Mouse (Mus musculus): ENCODE results near the gene Dhx30. TPM values are rescaled to one million over a fixed set of nuclear protein-coding genes. Genes with fewer than 3 reads are reported as not detected.

The Dhx30 gene
- polyA plus RNA-seq, 1 experiment from 2014 or later = 43.5 TPM

GRCm38 (mm10) chr9:110060761-110061160, 56.9 kb downstream of the Dhx30 start:
- TF ChIP-seq CTCF (IDR thresholded peaks at IDR 0.05; ENCODE audit: low read depth) (no peak), EP300 (optimal IDR thresholded peaks at IDR 0.05) (no peak)
- Histone ChIP-seq H3K27me3 (ENCODE audit: control insufficient read depth, insufficient read depth, low read length) (no peaks in the 10 kb centered on the region), H3K36me3 (ENCODE audit: control insufficient read depth, insufficient read depth, low read length) (peaks cover 2% of the 10 kb centered on the region; the same call in 1 of the 2 replicates), H3K9ac (ENCODE audit: low read length) (no peak overlapping the region), H3K4me3 (ENCODE audit: low read depth, low read length) (no peak overlapping the region), H3K4me2 (replicated peaks; ENCODE audit: low read depth) (no peak overlapping the region), H3K9me3 (ENCODE audit: control insufficient read depth, low read length) (no peaks in the 10 kb centered on the region), H3K4me1 (replicated peaks; ENCODE audit: control insufficient read depth, insufficient read depth) (no peaks in the 10 kb centered on the region), H3K27ac (replicated peaks) (no peak overlapping the region)
- no peak for DNase-seq (ENCODE audit: low spot score)
- 82% methylated on average over 2 of the region's 2 CpGs for WGBS
- ATAC-seq (ENCODE audit: low FRiP score, low TSS enrichment) = no peak

GRCm38 (mm10) chr9:110057200-110057599, 60.4 kb downstream of the Dhx30 start:
- H3K36me3 ChIP-seq (ENCODE audit: control insufficient read depth, insufficient read depth, low read length) = no peaks in the 10 kb centered on the region
- H3K9me3 ChIP-seq (ENCODE audit: control insufficient read depth, low read length) = no peaks in the 10 kb centered on the region
- no peak overlapping the region for H3K9ac ChIP-seq (ENCODE audit: low read length)
- no peak overlapping the region for H3K4me3 ChIP-seq (ENCODE audit: low read depth, low read length)
- TF ChIP-seq EP300 (optimal IDR thresholded peaks at IDR 0.05) (no peak), CTCF (IDR thresholded peaks at IDR 0.05; ENCODE audit: low read depth) (no peak)
- no peak for ATAC-seq (ENCODE audit: low FRiP score, low TSS enrichment)
- H3K27ac ChIP-seq (replicated peaks) = no peak overlapping the region
- WGBS = 89% methylated on average over 1 of the region's 1 CpGs
- no peaks in the 10 kb centered on the region for H3K4me1 ChIP-seq (replicated peaks; ENCODE audit: control insufficient read depth, insufficient read depth)
- no peaks in the 10 kb centered on the region for H3K27me3 ChIP-seq (ENCODE audit: control insufficient read depth, insufficient read depth, low read length)
- no peak overlapping the region for H3K4me2 ChIP-seq (replicated peaks; ENCODE audit: low read depth)
- no peak for DNase-seq (ENCODE audit: low spot score)

DNA sequence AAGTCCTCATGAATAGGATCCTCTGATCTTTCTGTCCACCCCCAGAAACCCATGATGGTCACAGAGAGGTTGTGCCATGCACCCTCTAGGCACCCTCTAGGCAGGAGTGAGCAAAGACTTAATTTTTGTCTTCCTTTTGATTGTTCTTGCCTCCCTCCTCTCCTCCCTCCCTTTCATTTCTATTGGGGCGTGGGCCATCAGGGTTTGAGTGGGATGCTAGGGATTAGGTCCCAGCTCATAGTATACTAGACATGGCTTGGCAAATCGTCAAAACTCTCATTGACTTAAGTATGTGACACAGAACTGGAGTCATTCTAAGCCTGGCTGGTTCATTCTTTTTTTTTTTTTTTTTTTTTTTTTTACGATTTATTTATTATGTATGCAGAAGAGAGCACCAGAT, 62.8 kb downstream of the Dhx30 start:
- Histone ChIP-seq H3K36me3 (ENCODE audit: control insufficient read depth, insufficient read depth, low read length) (no peaks in the 10 kb centered on the region), H3K27ac (replicated peaks) (no peak overlapping the region), H3K4me2 (replicated peaks; ENCODE audit: low read depth) (no peak overlapping the region), H3K4me1 (replicated peaks; ENCODE audit: control insufficient read depth, insufficient read depth) (no peaks in the 10 kb centered on the region), H3K9me3 (ENCODE audit: control insufficient read depth, low read length) (no peaks in the 10 kb centered on the region), H3K27me3 (ENCODE audit: control insufficient read depth, insufficient read depth, low read length) (no peaks in the 10 kb centered on the region), H3K9ac (ENCODE audit: low read length) (no peak overlapping the region), H3K4me3 (ENCODE audit: low read depth, low read length) (no peak overlapping the region)
- 59% methylated on average over 3 of the region's 3 CpGs for WGBS
- TF ChIP-seq EP300 (optimal IDR thresholded peaks at IDR 0.05) (no peak), CTCF (IDR thresholded peaks at IDR 0.05; ENCODE audit: low read depth) (no peak)
- no peak for ATAC-seq (ENCODE audit: low FRiP score, low TSS enrichment)
- DNase-seq (ENCODE audit: low spot score) = no peak

DNA sequence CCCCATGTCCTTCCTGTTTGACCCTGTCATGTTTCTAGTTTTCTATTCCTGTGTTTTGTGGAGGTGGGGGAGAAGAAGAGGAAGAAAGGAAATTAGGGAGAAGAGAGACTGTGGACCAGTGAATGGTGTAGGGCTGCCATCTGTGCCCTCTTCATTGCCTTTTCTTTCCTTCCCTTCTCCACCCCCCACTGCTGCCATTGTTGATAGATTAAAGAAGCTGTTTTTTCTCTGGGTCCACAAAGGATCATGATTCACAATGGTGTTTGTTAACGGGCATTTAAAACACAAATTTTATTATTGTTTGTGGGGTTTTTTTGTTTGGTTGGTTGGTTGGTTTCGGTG, 63.6 kb downstream of the Dhx30 start:
- H3K4me2 ChIP-seq (replicated peaks; ENCODE audit: low read depth) = no peak overlapping the region
- H3K9ac ChIP-seq (ENCODE audit: low read length) = no peak overlapping the region
- DNase-seq (ENCODE audit: low spot score) = no peak
- H3K27ac ChIP-seq (replicated peaks) = no peak overlapping the region
- 76% methylated on average over 2 of the region's 2 CpGs for WGBS
- TF ChIP-seq EP300 (optimal IDR thresholded peaks at IDR 0.05) (no peak), CTCF (IDR thresholded peaks at IDR 0.05; ENCODE audit: low read depth) (no peak)
- no peaks in the 10 kb centered on the region for H3K4me1 ChIP-seq (replicated peaks; ENCODE audit: control insufficient read depth, insufficient read depth)
- H3K9me3 ChIP-seq (ENCODE audit: control insufficient read depth, low read length) = no peaks in the 10 kb centered on the region
- no peaks in the 10 kb centered on the region for H3K27me3 ChIP-seq (ENCODE audit: control insufficient read depth, insufficient read depth, low read length)
- H3K4me3 ChIP-seq (ENCODE audit: low read depth, low read length) = no peak overlapping the region
- H3K36me3 ChIP-seq (ENCODE audit: control insufficient read depth, insufficient read depth, low read length) = no peaks in the 10 kb centered on the region
- ATAC-seq (ENCODE audit: low FRiP score, low TSS enrichment) = no peak

GRCm38 (mm10) chr9:110053305-110054079, 64.1 kb downstream of the Dhx30 start:
- Histone ChIP-seq H3K27ac (replicated peaks) (no peak overlapping the region), H3K9ac (ENCODE audit: low read length) (no peak overlapping the region), H3K36me3 (ENCODE audit: control insufficient read depth, insufficient read depth, low read length) (no peaks in the 10 kb centered on the region), H3K4me1 (replicated peaks; ENCODE audit: control insufficient read depth, insufficient read depth) (no peaks in the 10 kb centered on the region), H3K4me2 (replicated peaks; ENCODE audit: low read depth) (no peak overlapping the region), H3K4me3 (ENCODE audit: low read depth, low read length) (no peak overlapping the region), H3K9me3 (ENCODE audit: control insufficient read depth, low read length) (no peaks in the 10 kb centered on the region), H3K27me3 (ENCODE audit: control insufficient read depth, insufficient read depth, low read length) (no peaks in the 10 kb centered on the region)
- ATAC-seq (ENCODE audit: low FRiP score, low TSS enrichment) (no peak), DNase-seq (ENCODE audit: low spot score) (no peak)
- TF ChIP-seq CTCF (IDR thresholded peaks at IDR 0.05; ENCODE audit: low read depth) (no peak), EP300 (optimal IDR thresholded peaks at IDR 0.05) (no peak)
- WGBS = 52% methylated on average over 8 of the region's 8 CpGs

GRCm38 (mm10) chr9:110052951-110053304, 64.7 kb downstream of the Dhx30 start:
- no peaks in the 10 kb centered on the region for H3K36me3 ChIP-seq (ENCODE audit: control insufficient read depth, insufficient read depth, low read length)
- H3K27ac ChIP-seq (replicated peaks) = no peak overlapping the region
- 81% methylated on average over 4 of the region's 4 CpGs for WGBS

More at GRCm38 (mm10) chr9:110052951-110053304, 64.7 kb downstream of the Dhx30 start:
- H3K4me1 ChIP-seq (replicated peaks; ENCODE audit: control insufficient read depth, insufficient read depth) = no peaks in the 10 kb centered on the region
- H3K27me3 ChIP-seq (ENCODE audit: control insufficient read depth, insufficient read depth, low read length) = no peaks in the 10 kb centered on the region
- TF ChIP-seq EP300 (optimal IDR thresholded peaks at IDR 0.05) (no peak), CTCF (IDR thresholded peaks at IDR 0.05; ENCODE audit: low read depth) (no peak)
- no peak overlapping the region for H3K4me2 ChIP-seq (replicated peaks; ENCODE audit: low read depth)
- DNase-seq (ENCODE audit: low spot score) (no peak), ATAC-seq (ENCODE audit: low FRiP score, low TSS enrichment) (no peak)
- no peaks in the 10 kb centered on the region for H3K9me3 ChIP-seq (ENCODE audit: control insufficient read depth, low read length)
- H3K4me3 ChIP-seq (ENCODE audit: low read depth, low read length) = no peak overlapping the region
- H3K9ac ChIP-seq (ENCODE audit: low read length) = no peak overlapping the region
